Mouse (Mus musculus) CH12.LX (cell line): ENCODE measurements around the gene Eef1a1. TPM values are rescaled to one million over a fixed set of nuclear protein-coding genes. Genes with fewer than 3 reads are reported as not detected.

Source experiments
- DNase-seq: peaks from one replicate; pipeline ENCODE4 v3.0.0-alpha.2; 2013; ENCODE audit errors: extremely low read depth
- H3K27ac ChIP-seq: 2 replicates; pipeline ENCODE4 v1.5.1; 2012; ENCODE audit warnings: low read depth, mild to moderate bottlenecking, control low read depth, moderate library complexity; ENCODE audit not compliant: insufficient read depth
- H3K27me3 ChIP-seq: replicated peaks from 2 replicates; pipeline ENCODE3; 2012; ENCODE audit warnings: inconsistent platforms
- H3K36me3 ChIP-seq, 2 experiments: replicated peaks in 1 of 2; 2 replicates each; pipeline versions ENCODE3 to v1.6.1; 2012; ENCODE audit warnings: inconsistent platforms in 1 of 2, low read length in 1 of 2, mild to moderate bottlenecking in 1 of 2, mixed read lengths in 1 of 2, moderate library complexity in 1 of 2; ENCODE audit not compliant: control insufficient read depth in 1 of 2, insufficient read depth in 1 of 2
- H3K4me1 ChIP-seq, 2 experiments: 2 replicates each; pipeline ENCODE4 v1.6.1; 2012; ENCODE audit warnings: inconsistent platforms in 1 of 2, moderate library complexity in 1 of 2; ENCODE audit not compliant: insufficient read depth in 2 of 2, control insufficient read depth in 1 of 2
- H3K4me2 ChIP-seq: 2 replicates; pipeline ENCODE4 v1.6.1; 2012; ENCODE audit warnings: low read depth, mild to moderate bottlenecking, control low read depth; ENCODE audit not compliant: poor library complexity, insufficient read depth, severe bottlenecking
- H3K4me3 ChIP-seq, 3 experiments: fragments of 150-350 bp in 1 of 3; sonication (generic) in 1 of 3; replicated peaks in 1 of 3; 2 replicates each; pipeline versions ENCODE3 to v1.5.1; 2011 to 2012; ENCODE audit warnings: low read depth in 2 of 3, low read length in 2 of 3, mild to moderate bottlenecking in 2 of 3, moderate library complexity in 2 of 3, control low read depth in 1 of 3, improper control_type of control experiment in 1 of 3, inconsistent platforms in 1 of 3, mixed read lengths in 1 of 3; ENCODE audit not compliant: poor library complexity in 1 of 3
- H3K79me2 ChIP-seq: replicated peaks from 2 replicates; pipeline ENCODE4 v1.6.1; 2012; ENCODE audit warnings: mild to moderate bottlenecking, moderate library complexity; ENCODE audit not compliant: control insufficient read depth, poor library complexity, insufficient read depth, severe bottlenecking; ENCODE audit errors: extremely low read depth
- H3K9ac ChIP-seq: 2 replicates; pipeline ENCODE4 v1.6.1; 2012; ENCODE audit warnings: low read depth, mild to moderate bottlenecking, control low read depth, moderate library complexity; ENCODE audit not compliant: insufficient read depth
- H3K9me3 ChIP-seq: replicated peaks from 2 replicates; pipeline ENCODE3; 2012; ENCODE audit warnings: low read length, inconsistent platforms, mixed read lengths
- CHD2 ChIP-seq: IDR thresholded peaks from 2 replicates; pipeline ENCODE4 v1.6.1; 2011; ENCODE audit warnings: low read length, improper control_type of control experiment
- ELF1 ChIP-seq: IDR thresholded peaks from 2 replicates; pipeline ENCODE4 v1.6.1; 2014; ENCODE audit warnings: low read depth, mild to moderate bottlenecking, inconsistent platforms, low read length, improper control_type of control experiment
- JUN ChIP-seq: IDR thresholded peaks from 2 replicates; pipeline ENCODE4 v1.6.1; 2011; ENCODE audit warnings: low read depth, mild to moderate bottlenecking, low read length, improper control_type of control experiment, moderate library complexity; ENCODE audit not compliant: insufficient read depth
- JUND ChIP-seq: conservative IDR thresholded peaks from 2 replicates; pipeline ENCODE4 v1.6.1; 2011; ENCODE audit warnings: low read depth, low read length, improper control_type of control experiment
- KAT2A ChIP-seq: IDR thresholded peaks from 2 replicates; pipeline ENCODE4 v1.6.1; 2012; ENCODE audit warnings: low read length, improper control_type of control experiment, inconsistent platforms; ENCODE audit not compliant: insufficient replicate concordance
- MAFK ChIP-seq: IDR thresholded peaks from 2 replicates; pipeline ENCODE4 v1.6.1; 2011; ENCODE audit warnings: low read length, improper control_type of control experiment; ENCODE audit not compliant: insufficient replicate concordance
- MAX ChIP-seq: IDR thresholded peaks from 2 replicates; pipeline ENCODE4 v1.6.1; 2011; ENCODE audit warnings: low read length, improper control_type of control experiment
- MAZ ChIP-seq: IDR thresholded peaks from 2 replicates; pipeline ENCODE4 v1.6.1; 2012; ENCODE audit warnings: low read depth, mild to moderate bottlenecking, inconsistent platforms, low read length, improper control_type of control experiment, moderate library complexity
- MXI1 ChIP-seq: IDR thresholded peaks from 2 replicates; pipeline ENCODE4 v1.6.1; 2011; ENCODE audit warnings: mild to moderate bottlenecking, low read depth, low read length, improper control_type of control experiment
- MYC ChIP-seq: IDR thresholded peaks from 2 replicates; pipeline ENCODE4 v1.6.1; 2011; ENCODE audit warnings: low read depth, mild to moderate bottlenecking, improper control_type of control experiment, low read length
- NRF1 ChIP-seq: IDR thresholded peaks from 2 replicates; pipeline ENCODE4 v1.6.1; 2014; ENCODE audit warnings: low read depth, mild to moderate bottlenecking, inconsistent platforms, low read length, improper control_type of control experiment, moderate library complexity
- PAX5 ChIP-seq: IDR thresholded peaks from 2 replicates; pipeline ENCODE4 v1.6.1; 2012; ENCODE audit warnings: low read length, inconsistent platforms, mixed read lengths
- POLR2AphosphoS2 ChIP-seq: IDR thresholded peaks from 2 replicates; pipeline ENCODE4 v1.6.1; 2011; ENCODE audit warnings: low read depth, low read length, improper control_type of control experiment
- RCOR1 ChIP-seq: conservative IDR thresholded peaks from 2 replicates; pipeline ENCODE4 v1.6.1; 2012; ENCODE audit warnings: low read depth, mild to moderate bottlenecking, inconsistent platforms, low read length, improper control_type of control experiment
- SIN3A ChIP-seq: IDR thresholded peaks from 2 replicates; pipeline ENCODE4 v1.6.1; 2012; ENCODE audit warnings: low read length, improper control_type of control experiment, inconsistent platforms
- SMC3 ChIP-seq: IDR thresholded peaks from 2 replicates; pipeline ENCODE4 v1.6.1; 2011; ENCODE audit warnings: low read depth, low read length, improper control_type of control experiment
- TBP ChIP-seq: conservative IDR thresholded peaks from 2 replicates; pipeline ENCODE4 v1.6.1; 2011; ENCODE audit warnings: low read depth, low read length, improper control_type of control experiment
- TCF12 ChIP-seq: IDR thresholded peaks from 2 replicates; pipeline ENCODE4 v1.6.1; 2014; ENCODE audit warnings: low read depth, mild to moderate bottlenecking, inconsistent platforms, low read length, improper control_type of control experiment
- ZC3H11A ChIP-seq: IDR thresholded peaks from 2 replicates; pipeline ENCODE4 v1.6.1; 2012; ENCODE audit warnings: low read depth, mild to moderate bottlenecking, inconsistent platforms, low read length, improper control_type of control experiment
- ZKSCAN1 ChIP-seq: IDR thresholded peaks from 2 replicates; pipeline ENCODE4 v1.6.1; 2012; ENCODE audit warnings: low read depth, inconsistent platforms, low read length, improper control_type of control experiment, borderline replicate concordance
- ZMIZ1 ChIP-seq: IDR thresholded peaks from 2 replicates; pipeline ENCODE4 v1.6.1; 2012; ENCODE audit warnings: low read depth, mild to moderate bottlenecking, inconsistent platforms, low read length, improper control_type of control experiment
- ZNF384 ChIP-seq: IDR thresholded peaks from 2 replicates; pipeline ENCODE4 v1.6.1; 2012; ENCODE audit warnings: low read depth, low read length, improper control_type of control experiment, inconsistent platforms
- dilution Hi-C: fragments of 300-500 bp; cut with MboI; formaldehyde crosslinking; loops from 2 replicates; pipeline ENCODE4 v1.14.3; 2020; ENCODE audit warnings: low sequenced_read_pairs; ENCODE audit not compliant: extremely low pct_unique_long_range_greater_than_20kb, extremely low pct_ligation_motif_present
- in situ Hi-C: fragments of 300-500 bp; cut with MboI; formaldehyde crosslinking; loops from 3 replicates; pipeline ENCODE4 v1.14.3; 2019; ENCODE audit warnings: low sequenced_read_pairs, low pct_ligation_motif_present, low pct_unique_long_range_greater_than_20kb, mixed read lengths
- polyA plus RNA-seq: library from polyadenylated mRNA; unstranded; fragments of >175 nt; gene quantifications from 2 replicates; pipeline ENCODE4 v1.2.1, GENCODE M21; 2012; ENCODE audit warnings: low read depth; ENCODE audit not compliant: insufficient read length
- total RNA-seq, 2 experiments: library from RNA; depleted of rRNA; stranded (reverse); fragments of 300-350 nt in 1 of 2; fragments of >200 nt in 1 of 2; gene quantifications; 2 replicates each; pipeline ENCODE4 v1.2.3; 2012 to 2014

Gene Eef1a1
- total and polyA plus RNA-seq, 3 experiments: 12,362 to 21,026 (median 18,409) TPM

DNA sequence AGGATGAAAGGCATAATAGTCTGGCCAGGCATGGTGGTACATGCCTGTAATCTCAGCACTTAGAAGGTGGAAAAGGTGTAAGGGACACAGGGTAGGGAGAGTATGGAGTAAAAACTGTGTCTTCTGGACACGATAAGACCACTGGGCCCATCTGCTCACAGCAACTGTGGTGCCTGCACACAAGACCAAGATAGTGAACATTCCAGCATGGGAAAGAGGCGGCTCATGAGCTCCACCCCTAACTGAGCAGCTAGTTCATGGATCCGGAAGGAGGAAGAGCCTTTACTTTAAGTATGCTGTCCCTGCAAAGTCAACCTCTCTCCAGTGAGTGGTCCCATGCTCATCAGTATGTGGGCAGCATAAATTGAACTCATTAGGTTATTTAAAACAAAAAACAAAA is 15.7 kb upstream of the Eef1a1 start:
- no peak for DNase-seq
- Histone ChIP-seq H3K4me1 (peaks cover 6 to 21% of the 10 kb centered on the region in 2 experiments), H3K9ac (peak overlapping the region; percentile 99), H3K4me2 (peak overlapping the region; percentile 87), H3K4me3 (peak overlapping the region in 2 of 3 experiments; percentile 60 to 74), H3K36me3 (peaks cover 11 to 12% of the 10 kb centered on the region in 2 experiments), H3K27ac (peak overlapping the region; percentile 53; the same call in 1 of the 2 replicates), H3K9me3 (no peaks in the 10 kb centered on the region), H3K27me3 (no peaks in the 10 kb centered on the region), H3K79me2 (peaks cover 23% of the 10 kb centered on the region)
- TF ChIP-seq KAT2A (no peak), ELF1 (0 out of 2 replicates have a peak, but pooled peaks have one; percentile 11)
- in situ Hi-C loops (no loop called here), dilution Hi-C loops (no loop called here)

DNA sequence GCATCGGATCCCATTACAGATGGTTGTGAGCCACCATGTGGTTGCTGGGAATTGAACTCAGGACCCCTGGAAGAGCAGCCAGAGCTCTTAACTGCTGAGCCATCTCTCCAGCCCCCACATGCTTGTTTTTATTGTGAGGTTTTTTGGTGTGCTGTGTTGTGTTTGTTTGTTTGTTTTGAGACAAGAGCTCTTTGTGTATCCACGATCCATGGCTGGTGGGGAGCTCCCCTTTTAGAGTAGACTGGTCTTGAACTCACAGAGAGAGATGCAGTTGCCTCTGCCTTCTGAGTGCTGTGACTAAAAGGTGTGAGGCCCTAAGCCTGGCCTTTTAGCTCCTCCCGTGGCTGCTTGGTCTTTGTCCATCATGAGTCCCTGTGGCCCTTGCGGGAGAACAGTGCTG is 15.2 kb upstream of the Eef1a1 start:
- dilution Hi-C loops (no loop called here), in situ Hi-C loops (no loop called here)
- peaks cover 6 to 21% of the 10 kb centered on the region in 2 experiments for H3K4me1 ChIP-seq
- H3K27ac ChIP-seq: no peak overlapping the region
- no peaks in the 10 kb centered on the region for H3K27me3 ChIP-seq
- no peak for TF ChIP-seq NRF1
- TF ChIP-seq TCF12: peak; percentile 5; the same call in 1 of the 2 replicates
- TF ChIP-seq MYC: peak; percentile 28; the same call in 1 of the 2 replicates
- peak; percentile 24; the same call in 1 of the 2 replicates for TF ChIP-seq MXI1
- no peaks in the 10 kb centered on the region for H3K9me3 ChIP-seq
- peaks cover 11 to 12% of the 10 kb centered on the region in 2 experiments for H3K36me3 ChIP-seq
- peak overlapping the region; percentile 29 to 74 (median 60) for H3K4me3 ChIP-seq
- DNase-seq: no peak
- H3K79me2 ChIP-seq: peaks cover 23% of the 10 kb centered on the region
- peak overlapping the region; percentile 99 for H3K9ac ChIP-seq
- peak overlapping the region; percentile 87 for H3K4me2 ChIP-seq

DNA sequence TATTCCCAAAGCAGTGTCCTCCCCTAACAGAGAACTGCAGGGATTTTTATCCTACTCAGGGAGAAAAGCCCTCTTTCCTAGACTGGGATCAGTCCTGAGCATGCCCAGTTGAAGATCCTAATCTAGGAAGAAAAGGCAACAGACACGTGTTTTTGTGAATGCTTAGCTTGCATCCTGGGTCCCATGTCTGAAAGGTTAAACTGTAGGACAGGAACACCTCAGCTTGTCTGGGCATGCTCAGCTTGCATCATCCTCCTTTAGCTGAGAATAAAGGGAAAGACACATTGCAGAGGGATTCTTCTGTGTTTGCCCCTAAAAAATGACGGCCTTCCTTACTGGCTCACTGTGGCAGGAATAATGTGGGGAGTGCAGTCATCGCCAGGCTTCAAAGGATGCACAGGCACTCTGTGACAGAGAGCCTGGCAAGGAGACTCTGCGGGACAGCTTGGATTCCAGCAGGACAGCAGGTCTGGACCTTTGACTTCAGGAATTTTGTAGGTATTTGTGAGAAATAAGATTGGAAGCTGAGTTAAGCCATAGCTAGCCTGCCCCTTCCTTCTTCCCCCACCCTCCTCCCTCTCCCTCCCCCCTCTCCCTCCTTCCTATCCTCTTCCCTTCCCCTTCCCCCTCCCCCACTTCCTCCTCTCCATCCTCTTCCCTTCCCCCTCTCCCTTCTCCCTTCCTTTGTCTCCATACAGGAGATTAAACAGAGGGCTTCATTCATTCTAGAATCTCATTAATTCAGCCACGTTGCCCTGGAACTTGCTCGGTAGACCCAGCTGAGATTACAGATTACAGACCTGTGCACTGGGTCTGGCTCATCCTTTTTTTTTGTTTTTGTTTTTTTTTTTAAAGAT is 14.5 kb upstream of the Eef1a1 start:
- dilution Hi-C loops: no loop called here
- in situ Hi-C loops: no loop called here
- Histone ChIP-seq H3K4me1 (peaks cover 6 to 21% of the 10 kb centered on the region in 2 experiments), H3K9me3 (no peaks in the 10 kb centered on the region), H3K27ac (peak overlapping the region; percentile 56), H3K27me3 (no peaks in the 10 kb centered on the region), H3K4me3 (peak overlapping the region; percentile 32 to 74 (median 60)), H3K4me2 (peak overlapping the region; percentile 87), H3K79me2 (peaks cover 23% of the 10 kb centered on the region), H3K9ac (peak overlapping the region; percentile 99), H3K36me3 (peaks cover 5 to 6% of the 10 kb centered on the region in 2 experiments)
- no peak for DNase-seq
- TF ChIP-seq JUN (no peak), TBP (0 out of 2 replicates have a peak, but pooled peaks have one; percentile 50), NRF1 (peak; percentile 76), RCOR1 (no peak), JUND (no peak), MAX (peak; percentile 92), ZC3H11A (no peak), ZNF384 (no peak), ELF1 (no peak), SMC3 (no peak), SIN3A (no peak), PAX5 (no peak), POLR2AphosphoS2 (no peak), MYC (peak; percentile 96), CHD2 (peak; percentile 84), ZMIZ1 (no peak), ZKSCAN1 (no peak), MXI1 (peak; percentile 80), MAZ (no peak), MAFK (peak; percentile 62; the same call in 1 of the 2 replicates), TCF12 (no peak)
